Mouse (Mus musculus): ENCODE data around the gene Csf2ra.
"Not testable (repeated sequence)": the region's sequence is repeated elsewhere in the genome, so short reads cannot be mapped to it uniquely, and the experiment has no call there.

The Csf2ra gene

GRCm38 (mm10) chr19:61225526-61226400, 2.5 kb downstream of the Csf2ra start:
- peak; percentile 37 for DNase-seq (ENCODE audit: extremely low spot score, low read depth, low spot score)

GRCm38 (mm10) chr19:61224678-61225525, 3.3 kb downstream of the Csf2ra start:
- DNase-seq (ENCODE audit: extremely low spot score, low read depth, low spot score), result no peak

- peak; percentile 54 for DNase-seq (ENCODE audit: extremely low spot score, low read depth, low spot score)
These were observed 4.4 kb downstream of the Csf2ra start for GRCm38 (mm10) chr19:61223706-61224328.

- not testable (repeated sequence) for DNase-seq (ENCODE audit: extremely low spot score, low read depth, low spot score)
These were observed 20.7 kb downstream of the Csf2ra start for GRCm38 (mm10) chr19:61207506-61207905.

GRCm38 (mm10) chr19:61199836-61200235, 28.4 kb downstream of the Csf2ra start:
- DNase-seq (ENCODE audit: extremely low spot score, low read depth, low spot score), result no peak

GRCm38 (mm10) chr19:61199316-61199715, 28.9 kb downstream of the Csf2ra start:
- DNase-seq (ENCODE audit: extremely low spot score, low read depth, low spot score), result peak; percentile 79

GRCm38 (mm10) chr19:61183590-61183989, 44.6 kb downstream of the Csf2ra start, which contains the start of gene Gm6020:
Gene Gm6020 (plus strand): TSS chr19:61183890.
- not testable (repeated sequence) for DNase-seq (ENCODE audit: extremely low spot score, low read depth, low spot score)

GRCm38 (mm10) chr19:61175756-61176324, 52.4 kb downstream of the Csf2ra start, which contains the start of gene Gm7102:
Gene Gm7102 (minus strand): TSS chr19:61176309.
- DNase-seq (ENCODE audit: extremely low spot score, low read depth, low spot score), result no peak
